Mouse (Mus musculus) spleen, adult 2 months (tissue): Measurements from ENCODE around the gene Dcn. TPM values are rescaled to one million over a fixed set of nuclear protein-coding genes. Genes with fewer than 3 reads are reported as not detected.

Source experiments
- DNase-seq, 2 experiments: peaks; one replicate each; pipeline versions ENCODE4 v3.0.0 to v3.0.0-alpha.2; 2012 to 2021; ENCODE audit warnings: low spot score in 2 of 2, low read depth in 1 of 2
- H3K27ac ChIP-seq: fragments of 200-500 bp; 2 replicates; pipeline ENCODE4 v1.5.1; 2012; ENCODE audit warnings: low read length, inconsistent platforms; ENCODE audit not compliant: insufficient read depth
- H3K27me3 ChIP-seq: fragments of 200-500 bp; 2 replicates; pipeline ENCODE4 v1.6.1; 2012; ENCODE audit warnings: mild to moderate bottlenecking, moderate library complexity, low read length, inconsistent platforms; ENCODE audit not compliant: control insufficient read depth, insufficient read depth
- H3K36me3 ChIP-seq: fragments of 200-500 bp; 2 replicates; pipeline ENCODE4 v1.6.1; 2012; ENCODE audit warnings: mild to moderate bottlenecking, low read length, inconsistent platforms; ENCODE audit not compliant: control insufficient read depth, insufficient read depth
- H3K4me1 ChIP-seq: fragments of 200-500 bp; 2 replicates; pipeline ENCODE4 v1.6.1; 2011; ENCODE audit warnings: inconsistent platforms; ENCODE audit not compliant: control insufficient read depth, insufficient read depth, insufficient read length
- H3K4me3 ChIP-seq: fragments of 200-500 bp; 2 replicates; pipeline ENCODE4 v1.5.1; 2011; ENCODE audit warnings: mild to moderate bottlenecking, inconsistent platforms; ENCODE audit not compliant: insufficient read depth, insufficient read length; ENCODE audit errors: extremely low read depth
- CTCF ChIP-seq: fragments of 200-500 bp; IDR thresholded peaks from 2 replicates; pipeline ENCODE4 v1.5.1; 2011; ENCODE audit warnings: mild to moderate bottlenecking, inconsistent platforms; ENCODE audit not compliant: insufficient read depth, insufficient read length, insufficient replicate concordance; ENCODE audit errors: extremely low read depth
- POLR2A ChIP-seq: fragments of 200-500 bp; IDR thresholded peaks from 2 replicates; pipeline ENCODE4 v1.6.1; 2011; ENCODE audit warnings: low read depth, low read length, inconsistent platforms
- WGBS: fragments of 180-500 bp; shearing (Covaris S2); methylation state at CpG from one replicate; pipeline ENCODE4 v1.1.7; 2018; 5-methylcytosine and 5-hydroxymethylcytosine counted together
- polyA plus RNA-seq: library from polyadenylated mRNA; depleted of rRNA; stranded (reverse); fragments of >200 nt; gene quantifications from 2 replicates; pipeline ENCODE4 v1.2.3, GENCODE M21; 2012; rRNA removed

Dcn gene
- polyA plus RNA-seq, 1 experiment: 13.3 TPM

DNA sequence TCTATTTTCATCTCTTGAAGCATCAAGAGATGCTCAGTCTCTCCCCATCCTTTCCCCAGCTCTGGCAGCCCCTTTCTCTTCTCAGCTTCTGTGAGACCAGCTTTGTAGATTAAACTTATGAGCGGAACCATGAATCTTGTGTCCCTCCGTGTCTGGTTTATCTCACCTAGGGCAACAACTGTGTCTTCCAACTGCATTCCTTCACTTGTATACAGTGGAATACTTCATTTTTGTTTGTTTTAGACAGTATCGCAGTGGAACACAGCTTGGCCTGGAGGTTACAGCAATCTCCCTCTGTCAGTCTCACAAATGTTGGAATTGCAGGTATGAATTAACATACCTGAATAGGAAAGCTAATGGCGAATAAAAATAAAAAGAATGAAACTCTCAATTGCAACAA lies 58.8 kb downstream of the Dcn start:
- Histone ChIP-seq H3K27ac (no peak overlapping the region), H3K36me3 (no peaks in the 10 kb centered on the region), H3K27me3 (no peaks in the 10 kb centered on the region), H3K4me3 (no peak overlapping the region), H3K4me1 (no peaks in the 10 kb centered on the region)
- 92% methylated on average over 4 of the region's 4 CpGs for WGBS
- no peak for DNase-seq
- TF ChIP-seq CTCF (no peak), POLR2A (no peak)

GRCm38 (mm10) chr10:97547740-97548139 lies 68.3 kb downstream of the Dcn start:
- TF ChIP-seq CTCF: no peak
- TF ChIP-seq POLR2A: no peak
- Histone ChIP-seq H3K36me3 (no peaks in the 10 kb centered on the region), H3K27me3 (no peaks in the 10 kb centered on the region), H3K4me1 (no peaks in the 10 kb centered on the region), H3K27ac (no peak overlapping the region), H3K4me3 (no peak overlapping the region)
- DNase-seq: no peak
- WGBS: 79% methylated on average over 1 of the region's 1 CpGs

- Histone ChIP-seq H3K4me1 (no peaks in the 10 kb centered on the region), H3K4me3 (no peak within 1 kb of the TSS), H3K27me3 (no peaks in the 10 kb centered on the region), H3K27ac (no peak within 1 kb of the TSS), H3K36me3 (no peaks in the 10 kb centered on the region)
- TF ChIP-seq POLR2A (no peak), CTCF (no peak)
- 32% methylated on average over 10 of the region's 10 CpGs for WGBS
- no peak for DNase-seq
Measured at GRCm38 (mm10) chr10:97564957-97565856, 85.8 kb downstream of the Dcn start, which contains the start of gene Lum. Gene Lum (plus strand): TSS chr10:97565128.

GRCm38 (mm10) chr10:97567489-97568135 lies 88.2 kb downstream of the Dcn start:
- TF ChIP-seq CTCF: no peak
- no peak for TF ChIP-seq POLR2A
- no peak for DNase-seq
- WGBS: 79% methylated on average over 8 of the region's 8 CpGs

More at GRCm38 (mm10) chr10:97567489-97568135, 88.2 kb downstream of the Dcn start:
- H3K4me1 ChIP-seq: no peaks in the 10 kb centered on the region
- no peak overlapping the region for H3K27ac ChIP-seq
- H3K4me3 ChIP-seq: no peak overlapping the region
- H3K27me3 ChIP-seq: no peaks in the 10 kb centered on the region
- no peaks in the 10 kb centered on the region for H3K36me3 ChIP-seq

Other genes with a start within 250 kb of the Dcn start
- 0.21 and 0.34 TPM in 2 replicates for gene Lum, start 85.5 kb downstream of the Dcn start, polyA plus RNA-seq
- not detected in 2 replicates for gene Kera, start 127.3 kb downstream of the Dcn start, polyA plus RNA-seq
- gene Epyc, start 164.5 kb downstream of the Dcn start, polyA plus RNA-seq: not detected in 2 replicates
- gene Ccer1, start 213.4 kb downstream of the Dcn start, polyA plus RNA-seq: not detected in 2 replicates
- not detected in 2 replicates for gene C030005K15Rik, start 247.1 kb downstream of the Dcn start, polyA plus RNA-seq